Mouse (Mus musculus) spleen, adult 2 months (tissue): ENCODE data around the gene Pcnx.

ENCODE experiments used
- CTCF ChIP-seq: fragments of 200-500 bp; IDR thresholded peaks from 2 replicates; pipeline ENCODE4 v1.5.1; 2011; ENCODE audit warnings: mild to moderate bottlenecking, inconsistent platforms; ENCODE audit not compliant: insufficient read depth, insufficient read length, insufficient replicate concordance; ENCODE audit errors: extremely low read depth
- POLR2A ChIP-seq: fragments of 200-500 bp; IDR thresholded peaks from 2 replicates; pipeline ENCODE4 v1.6.1; 2011; ENCODE audit warnings: low read depth, low read length, inconsistent platforms

GRCm38 (mm10) chr12:81979312-81979711 is 119.5 kb downstream of the Pcnx start:
- no peak for TF ChIP-seq POLR2A
- no peak for TF ChIP-seq CTCF
